Mouse (Mus musculus): ENCODE data around the gene Crtc2.

- TF ChIP-seq POLR2A (IDR thresholded peaks at IDR 0.05; ENCODE audit: insufficient read depth, low read depth, low read length): no peak
- TF ChIP-seq CTCF (IDR thresholded peaks at IDR 0.05; ENCODE audit: insufficient read depth, low read depth, low read length): no peak
Measured at GRCm38 (mm10) chr3:90231075-90231474, 22.9 kb upstream of the Crtc2 start.
